Mouse (Mus musculus): ENCODE results near the gene Scimp. TPM values are rescaled to one million over a fixed set of nuclear protein-coding genes. Genes with fewer than 3 reads are reported as not detected.
A peak's percentile ranks its signal among the peaks of the same experiment; 100 is the strongest.

The Scimp gene
- total and polyA plus RNA-seq, 2 experiments: 1.9 to 2.0 TPM

- Histone ChIP-seq H3K4me3 (ENCODE audit: insufficient read depth, low read depth, low read length) (no peak overlapping the region), H3K9ac (ENCODE audit: low read depth, low read length) (peak overlapping the region; percentile 55), H3K27ac (replicated peaks; ENCODE audit: insufficient read depth, low read depth, low read length) (peak overlapping the region; percentile 93), H3K79me2 (ENCODE audit: control insufficient read depth, insufficient read depth, low read length) (no peaks in the 10 kb centered on the region), H3K4me1 (ENCODE audit: control insufficient read depth, insufficient read depth, low read length) (peaks cover 24% of the 10 kb centered on the region), H3K36me3 (ENCODE audit: control insufficient read depth, insufficient read depth, low read length) (no peaks in the 10 kb centered on the region), H3K27me3 (ENCODE audit: control insufficient read depth, insufficient read depth, low read length) (no peaks in the 10 kb centered on the region)
- peak; percentile 99 for DNase-seq (ENCODE audit: extremely low read depth, low read depth, low spot score)
- TF ChIP-seq CTCF (IDR thresholded peaks at IDR 0.05; ENCODE audit: low read depth, low read length) (no peak), POLR2A (IDR thresholded peaks at IDR 0.05; ENCODE audit: extremely low read depth, insufficient read depth, low read length) (no peak)
- 44% methylated on average over 3 of the region's 3 CpGs for WGBS
Measured at GRCm38 (mm10) chr11:70741603-70742002, 70.8 kb downstream of the Scimp start.

Other genes with a start within 250 kb of the Scimp start
- 11.0 and 14.4 TPM in 2 replicates for gene Mink1, start 249.7 kb downstream of the Scimp start, total RNA-seq (2014; rRNA removed)
- gene Mink1, start 249.7 kb downstream of the Scimp start, polyA plus RNA-seq (2012; rRNA removed): 38.4 and 51.4 TPM in 2 replicates
- gene 4930544D05Rik, start 196.7 kb downstream of the Scimp start, total RNA-seq (2014; rRNA removed): not detected in 2 replicates
- gene 4930544D05Rik, start 196.7 kb downstream of the Scimp start, polyA plus RNA-seq (2012; rRNA removed): not detected in 2 replicates
- gene Chrne, start 193.4 kb downstream of the Scimp start, total RNA-seq (2014; rRNA removed): 0.07 and 0.09 TPM in 2 replicates
- gene Chrne, start 193.4 kb downstream of the Scimp start, polyA plus RNA-seq (2012; rRNA removed): 1.1 and 1.3 TPM in 2 replicates
- 0.07 TPM in 1 of 2 replicates, not detected in the other for gene Gp1ba, start 173.5 kb downstream of the Scimp start, total RNA-seq (2014; rRNA removed)
- gene Gp1ba, start 173.5 kb downstream of the Scimp start, polyA plus RNA-seq (2012; rRNA removed): 0.09 TPM in 1 of 2 replicates, not detected in the other
- 34.3 and 37.7 TPM in 2 replicates for gene Rnf167, start 165.4 kb downstream of the Scimp start, total RNA-seq (2014; rRNA removed)
- 68.4 and 75.4 TPM in 2 replicates for gene Rnf167, start 165.4 kb downstream of the Scimp start, polyA plus RNA-seq (2012; rRNA removed)
- gene Slc25a11, start 165.1 kb downstream of the Scimp start, total RNA-seq (2014; rRNA removed): 108 and 109 TPM in 2 replicates
- 113 and 118 TPM in 2 replicates for gene Slc25a11, start 165.1 kb downstream of the Scimp start, polyA plus RNA-seq (2012; rRNA removed)
- 132 and 210 TPM in 2 replicates for gene Pfn1, start 157.9 kb downstream of the Scimp start, total RNA-seq (2014; rRNA removed)
- gene Pfn1, start 157.9 kb downstream of the Scimp start, polyA plus RNA-seq (2012; rRNA removed): 583 and 713 TPM in 2 replicates
- gene Eno3, start 155.4 kb downstream of the Scimp start, total RNA-seq (2014; rRNA removed): 3.0 and 3.3 TPM in 2 replicates
- 4.0 and 4.5 TPM in 2 replicates for gene Eno3, start 155.4 kb downstream of the Scimp start, polyA plus RNA-seq (2012; rRNA removed)
- 29.4 and 31.6 TPM in 2 replicates for gene Spag7, start 143.2 kb downstream of the Scimp start, total RNA-seq (2014; rRNA removed)
- 21.0 and 24.0 TPM in 2 replicates for gene Spag7, start 143.2 kb downstream of the Scimp start, polyA plus RNA-seq (2012; rRNA removed)
- gene Camta2, start 124.5 kb downstream of the Scimp start, total RNA-seq (2014; rRNA removed): 2.3 and 3.0 TPM in 2 replicates
- 14.7 and 16.9 TPM in 2 replicates for gene Camta2, start 124.5 kb downstream of the Scimp start, polyA plus RNA-seq (2012; rRNA removed)
- 14.1 and 18.4 TPM in 2 replicates for gene Inca1, start 112.4 kb downstream of the Scimp start, total RNA-seq (2014; rRNA removed)
- gene Inca1, start 112.4 kb downstream of the Scimp start, polyA plus RNA-seq (2012; rRNA removed): 19.5 and 29.9 TPM in 2 replicates
- gene Kif1c, start 112.0 kb downstream of the Scimp start, total RNA-seq (2014; rRNA removed): 50.8 and 60.9 TPM in 2 replicates
- 75.6 and 93.7 TPM in 2 replicates for gene Kif1c, start 112.0 kb downstream of the Scimp start, polyA plus RNA-seq (2012; rRNA removed)
- gene Zfp3, start 48.4 kb downstream of the Scimp start, total RNA-seq (2014; rRNA removed): 1.8 and 1.9 TPM in 2 replicates
- 0.47 and 0.87 TPM in 2 replicates for gene Zfp3, start 48.4 kb downstream of the Scimp start, polyA plus RNA-seq (2012; rRNA removed)
- 27.9 and 29.1 TPM in 2 replicates for gene Rabep1, start 32.2 kb upstream of the Scimp start, total RNA-seq (2014; rRNA removed)
- gene Rabep1, start 32.2 kb upstream of the Scimp start, polyA plus RNA-seq (2012; rRNA removed): 3.3 and 3.5 TPM in 2 replicates
- 26.9 and 28.9 TPM in 2 replicates for gene Nup88, start 157.4 kb upstream of the Scimp start, total RNA-seq (2014; rRNA removed)
- 11.6 and 14.3 TPM in 2 replicates for gene Nup88, start 157.4 kb upstream of the Scimp start, polyA plus RNA-seq (2012; rRNA removed)
- gene Rpain, start 157.6 kb upstream of the Scimp start, total RNA-seq (2014; rRNA removed): 48.1 and 51.5 TPM in 2 replicates
- gene Rpain, start 157.6 kb upstream of the Scimp start, polyA plus RNA-seq (2012; rRNA removed): 32.5 and 38.5 TPM in 2 replicates
- 39.0 and 51.7 TPM in 2 replicates for gene C1qbp, start 170.4 kb upstream of the Scimp start, total RNA-seq (2014; rRNA removed)
- 128 and 152 TPM in 2 replicates for gene C1qbp, start 170.4 kb upstream of the Scimp start, polyA plus RNA-seq (2012; rRNA removed)
- 7.8 and 9.0 TPM in 2 replicates for gene Dhx33, start 191.9 kb upstream of the Scimp start, total RNA-seq (2014; rRNA removed)
- 13.8 and 22.0 TPM in 2 replicates for gene Dhx33, start 191.9 kb upstream of the Scimp start, polyA plus RNA-seq (2012; rRNA removed)
- 7.8 and 9.7 TPM in 2 replicates for gene Mis12, start 207.0 kb upstream of the Scimp start, total RNA-seq (2014; rRNA removed)
- gene Mis12, start 207.0 kb upstream of the Scimp start, polyA plus RNA-seq (2012; rRNA removed): 2.7 and 3.0 TPM in 2 replicates
- gene Derl2, start 207.3 kb upstream of the Scimp start, total RNA-seq (2014; rRNA removed): 56.4 and 59.0 TPM in 2 replicates
- gene Derl2, start 207.3 kb upstream of the Scimp start, polyA plus RNA-seq (2012; rRNA removed): 49.4 and 58.5 TPM in 2 replicates
- 0.20 TPM in 1 of 2 replicates, not detected in the other for gene 6330403K07Rik, start 220.9 kb upstream of the Scimp start, total RNA-seq (2014; rRNA removed)
- gene 6330403K07Rik, start 220.9 kb upstream of the Scimp start, polyA plus RNA-seq (2012; rRNA removed): not detected in 2 replicates

Measured in liver, adult 2 months (tissue).